8 mouse cellular contexts compared by ENCODE assay signal in the genomic region with DNA sequence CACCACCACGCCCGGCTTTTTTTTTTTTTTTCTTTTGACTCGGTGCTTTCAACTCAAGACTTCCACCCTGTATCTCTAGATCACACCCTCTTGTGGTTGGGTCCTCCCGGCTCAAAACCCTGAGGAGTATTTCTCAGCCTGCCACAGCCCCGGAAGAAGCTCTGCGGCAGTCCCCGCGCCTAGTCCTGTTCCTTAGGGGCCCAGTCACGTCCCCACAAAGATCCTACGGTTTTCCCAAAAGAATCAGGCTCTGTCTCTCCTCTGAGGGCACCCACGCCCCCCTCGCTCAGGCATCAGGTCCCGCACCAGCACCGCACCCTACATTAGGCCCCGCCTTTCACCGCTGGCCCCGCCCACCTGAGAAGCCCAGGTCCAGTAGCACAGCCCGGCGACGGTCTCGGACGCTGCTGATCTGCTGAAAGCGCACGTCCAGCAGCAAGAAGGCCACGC. TPM values are rescaled to one million over a fixed set of nuclear protein-coding genes. Genes with fewer than 3 reads are reported as not detected.
DNase-seq lines count a peak whose midpoint lies in the region; ATAC-seq and TF ChIP-seq lines count a peak whose summit lies in the region.

No protein-coding gene starts in this region.

- no peak for TF ChIP-seq POLR2A in cortical plate, adult 2 months (IDR thresholded peaks at IDR 0.05; ENCODE audit: extremely low read depth, insufficient read depth, low read length)

- no peak for TF ChIP-seq CTCF in cortical plate, adult 2 months (IDR thresholded peaks at IDR 0.05; ENCODE audit: extremely low read depth, insufficient read depth, low read length)

- peak overlapping the region; percentile 62 for H3K4me2 ChIP-seq in heart, embryonic 14.5 days (ENCODE audit: low read length)

- ATAC-seq in heart, embryonic 14.5 days (ENCODE audit: insufficient number of reproducible peaks, insufficient read depth, low FRiP score, low read depth): peak; percentile 37; the same call in 1 of the 2 replicates

- peak; percentile 70 for DNase-seq in kidney, adult 18-20 months
- DNase-seq in kidney, adult 11 months: no peak
- DNase-seq in kidney, postnatal 25 days: peak; percentile 76 to 81
- peak; percentile 65 to 84 for DNase-seq in spleen, postnatal 4 days (ENCODE audit: low spot score in 2 of 2)
- DNase-seq in ovary, postnatal 14 days (ENCODE audit: low spot score): no peak

- H3K4me3 ChIP-seq in cortical plate, adult 2 months (ENCODE audit: insufficient read depth, low read length): peak overlapping the region; percentile 31
- peak overlapping the region; percentile 30 to 35 for H3K4me3 ChIP-seq in heart, embryonic 14.5 days (ENCODE audit: control insufficient read depth in 1 of 2, insufficient read depth in 1 of 2, low read depth in 1 of 2, low read length in 2 of 2)
- peak overlapping the region; percentile 90 for H3K4me3 ChIP-seq in megakaryocyte, embryonic 14.5 days (replicated peaks)

- H3K4me1 ChIP-seq in cortical plate, adult 2 months (ENCODE audit: control insufficient read depth, insufficient read depth, low read length): peaks cover 9% of the 10 kb centered on the region
- peaks cover 6 to 16% of the 10 kb centered on the region in 2 experiments; a peak in 3 of 4 replicates for H3K4me1 ChIP-seq in heart, embryonic 14.5 days (ENCODE audit: control insufficient read depth in 2 of 2, insufficient read depth in 2 of 2, low read length in 2 of 2)
- peaks cover 41% of the 10 kb centered on the region for H3K4me1 ChIP-seq in megakaryocyte, embryonic 14.5 days

- H3K36me3 ChIP-seq in heart, embryonic 14.5 days (ENCODE audit: control insufficient read depth, insufficient read depth, low read length): peaks cover 8% of the 10 kb centered on the region
- peaks cover 5% of the 10 kb centered on the region for H3K36me3 ChIP-seq in megakaryocyte, embryonic 14.5 days (replicated peaks; ENCODE audit: low read length)

- no peak overlapping the region for H3K27ac ChIP-seq in cortical plate, adult 2 months (ENCODE audit: insufficient read depth, low read length)
- no peak overlapping the region for H3K27ac ChIP-seq in heart, embryonic 14.5 days (replicated peaks in 1 of 2; ENCODE audit: control insufficient read depth in 1 of 2, insufficient read depth in 1 of 2, low read depth in 2 of 2, low read length in 2 of 2)

- 2% methylated on average over 23 of the region's 25 CpGs for WGBS in heart, embryonic 14.5 days

- peaks cover 45% of the 10 kb centered on the region for H3K27me3 ChIP-seq in heart, embryonic 14.5 days (ENCODE audit: control insufficient read depth, insufficient read depth, low read length)
- H3K27me3 ChIP-seq in megakaryocyte, embryonic 14.5 days (replicated peaks): peaks cover 52% of the 10 kb centered on the region

- peak overlapping the region; percentile 38; the same call in 1 of the 2 replicates for H3K9ac ChIP-seq in heart, embryonic 14.5 days (ENCODE audit: low read length)

- H3K9me3 ChIP-seq in heart, embryonic 14.5 days (ENCODE audit: control insufficient read depth, low read length): no peaks in the 10 kb centered on the region
- no peaks in the 10 kb centered on the region for H3K9me3 ChIP-seq in megakaryocyte, embryonic 14.5 days

RNA-seq across cellular contexts. Expression of gene Syngr3, which starts 2.6 kb away (rescaled TPM):
- polyA plus RNA-seq in cortical plate, adult 2 months (2012; rRNA removed): 177 and 184 TPM in 2 replicates
- 0.42 and 0.69 TPM in 2 replicates for polyA plus RNA-seq in heart, embryonic 14.5 days (2014; fragmentation: Nextera tagmentation; extraction: Ambion mirVana)
- 0.04 TPM in 1 of 2 replicates, not detected in the other for polyA plus RNA-seq in megakaryocyte, embryonic 14.5 days (2012; ENCODE audit: insufficient read depth, low replicate concordance)

RNA-seq across cellular contexts. Expression of gene Gfer, which starts 8.8 kb away (rescaled TPM):
- polyA plus RNA-seq in cortical plate, adult 2 months (2012; rRNA removed): 21.1 and 21.5 TPM in 2 replicates
- 29.3 and 29.7 TPM in 2 replicates for polyA plus RNA-seq in heart, embryonic 14.5 days (2014; fragmentation: Nextera tagmentation; extraction: Ambion mirVana)
- 47.3 and 53.9 TPM in 2 replicates for polyA plus RNA-seq in megakaryocyte, embryonic 14.5 days (2012; ENCODE audit: insufficient read depth, low replicate concordance)

RNA-seq across cellular contexts. Expression of gene Noxo1, which starts 8.9 kb away (rescaled TPM):
- 5.2 and 6.4 TPM in 2 replicates for polyA plus RNA-seq in cortical plate, adult 2 months (2012; rRNA removed)
- polyA plus RNA-seq in heart, embryonic 14.5 days (2014; fragmentation: Nextera tagmentation; extraction: Ambion mirVana): 0.68 and 1.1 TPM in 2 replicates
- 1.5 and 2.1 TPM in 2 replicates for polyA plus RNA-seq in megakaryocyte, embryonic 14.5 days (2012; ENCODE audit: insufficient read depth, low replicate concordance)

RNA-seq across cellular contexts. Expression of gene Zfp598, which starts 17.7 kb away (rescaled TPM):
- polyA plus RNA-seq in cortical plate, adult 2 months (2012; rRNA removed): 53.5 and 53.6 TPM in 2 replicates
- polyA plus RNA-seq in heart, embryonic 14.5 days (2014; fragmentation: Nextera tagmentation; extraction: Ambion mirVana): 18.4 and 19.4 TPM in 2 replicates
- 45.3 and 55.8 TPM in 2 replicates for polyA plus RNA-seq in megakaryocyte, embryonic 14.5 days (2012; ENCODE audit: insufficient read depth, low replicate concordance)

RNA-seq across cellular contexts. Expression of gene Tbl3, which starts 20.3 kb away (rescaled TPM):
- 53.0 and 53.7 TPM in 2 replicates for polyA plus RNA-seq in cortical plate, adult 2 months (2012; rRNA removed)
- polyA plus RNA-seq in heart, embryonic 14.5 days (2014; fragmentation: Nextera tagmentation; extraction: Ambion mirVana): 39.2 and 40.2 TPM in 2 replicates
- 16.6 and 17.1 TPM in 2 replicates for polyA plus RNA-seq in megakaryocyte, embryonic 14.5 days (2012; ENCODE audit: insufficient read depth, low replicate concordance)

Comparison
In these comparisons a context has a peak if more than half of its experiments do, and no peak if none do; other contexts are left out.
1. DNase-seq: peak in kidney, adult 18-20 months (single experiment), kidney, postnatal 25 days (2 of 2) and spleen, postnatal 4 days (2 of 2); none in kidney, adult 11 months (single experiment) and ovary, postnatal 14 days (single experiment).
2. H3K4me3 ChIP-seq: peak in every context shown above with its lines; median percentile 90 in megakaryocyte, embryonic 14.5 days; 32 in heart, embryonic 14.5 days; 31 in cortical plate, adult 2 months.
3. RNA of gene Syngr3, which starts 2.6 kb away (polyA plus RNA-seq): 177 to 184 TPM in cortical plate, adult 2 months; 0.42 to 0.69 TPM in heart, embryonic 14.5 days and 0.04 TPM in megakaryocyte, embryonic 14.5 days; every median in the first group is over 100 times any median in the second.